Mouse (Mus musculus): ENCODE measurements around the gene Maff.
A peak's percentile ranks its signal among the peaks of the same experiment; 100 is the strongest.

Maff gene

GRCm38 (mm10) chr15:79394842-79395241 is 48.4 kb downstream of the Maff start:
- no peak for DNase-seq (ENCODE audit: low read depth, low spot score)

- DNase-seq (ENCODE audit: low read depth, low spot score): no peak
Observed at GRCm38 (mm10) chr15:79395281-79395680, 48.9 kb downstream of the Maff start.

- DNase-seq (ENCODE audit: low read depth, low spot score): peak; percentile 97
Observed at GRCm38 (mm10) chr15:79396736-79397135, 50.3 kb downstream of the Maff start.

DNA sequence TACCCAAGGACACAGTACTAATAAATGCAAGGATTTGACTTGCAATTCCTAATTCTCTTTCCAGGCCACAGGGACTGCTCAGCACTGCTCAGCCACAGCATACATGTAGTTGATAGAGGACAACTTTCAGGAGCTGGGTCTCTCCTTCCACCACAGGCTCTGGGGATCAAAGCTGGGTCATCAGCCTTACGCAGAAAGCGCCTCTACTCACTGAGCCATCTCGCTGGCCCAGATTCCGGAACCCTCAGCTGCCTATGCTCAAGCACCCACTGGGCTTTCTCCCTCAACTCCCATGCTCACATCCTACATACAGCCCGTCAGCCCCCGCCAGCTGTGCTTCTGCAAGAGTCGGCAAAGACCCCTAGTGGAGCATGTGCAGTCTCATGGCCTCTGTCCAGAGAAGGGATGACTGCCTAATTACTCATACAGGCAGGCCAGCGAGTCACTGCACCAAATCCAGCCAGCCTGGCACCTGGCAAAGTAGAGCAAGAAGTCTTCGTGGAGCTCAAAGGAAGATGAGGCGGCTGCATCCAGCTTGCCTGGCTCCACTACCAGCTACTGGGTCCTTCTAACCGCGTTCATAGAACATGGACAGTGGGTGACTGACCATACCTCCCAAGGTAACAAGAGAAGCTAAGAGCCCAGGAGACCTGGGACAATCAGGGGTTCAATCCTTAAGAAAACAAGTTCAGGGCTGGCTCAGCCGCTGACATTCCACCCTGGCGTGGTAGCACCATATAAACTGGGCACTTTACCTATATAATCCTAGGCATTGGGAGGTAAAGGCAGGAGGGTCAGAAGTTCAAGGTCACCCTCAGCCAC is 53.0 kb downstream of the Maff start:
- no peak for DNase-seq (ENCODE audit: low read depth, low spot score)

- DNase-seq (ENCODE audit: low read depth, low spot score): no peak
Observed at GRCm38 (mm10) chr15:79400134-79400974, 53.9 kb downstream of the Maff start.

DNA sequence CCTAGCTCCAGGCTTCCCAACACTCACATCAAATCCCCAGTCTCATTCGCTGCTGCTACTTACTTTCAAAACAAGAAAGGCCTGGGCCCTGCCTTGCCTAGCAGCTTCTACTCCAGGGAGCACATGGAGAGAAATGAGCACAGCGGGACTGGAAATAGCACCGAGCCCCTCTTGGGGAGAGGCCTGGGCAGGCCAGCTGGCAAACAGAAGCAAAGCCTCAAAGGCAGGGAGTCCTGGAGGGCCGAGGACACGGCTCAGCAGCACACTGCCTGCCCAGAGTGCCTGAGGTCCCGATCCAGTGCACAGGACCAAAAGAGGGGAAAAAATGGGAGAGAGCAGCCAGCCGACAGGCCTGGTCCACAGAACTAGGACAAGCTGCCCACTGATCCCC is 54.5 kb downstream of the Maff start:
- DNase-seq (ENCODE audit: low read depth, low spot score): no peak

- no peak for DNase-seq (ENCODE audit: low read depth, low spot score)
Observed at GRCm38 (mm10) chr15:79402176-79402575, 55.8 kb downstream of the Maff start.

DNA sequence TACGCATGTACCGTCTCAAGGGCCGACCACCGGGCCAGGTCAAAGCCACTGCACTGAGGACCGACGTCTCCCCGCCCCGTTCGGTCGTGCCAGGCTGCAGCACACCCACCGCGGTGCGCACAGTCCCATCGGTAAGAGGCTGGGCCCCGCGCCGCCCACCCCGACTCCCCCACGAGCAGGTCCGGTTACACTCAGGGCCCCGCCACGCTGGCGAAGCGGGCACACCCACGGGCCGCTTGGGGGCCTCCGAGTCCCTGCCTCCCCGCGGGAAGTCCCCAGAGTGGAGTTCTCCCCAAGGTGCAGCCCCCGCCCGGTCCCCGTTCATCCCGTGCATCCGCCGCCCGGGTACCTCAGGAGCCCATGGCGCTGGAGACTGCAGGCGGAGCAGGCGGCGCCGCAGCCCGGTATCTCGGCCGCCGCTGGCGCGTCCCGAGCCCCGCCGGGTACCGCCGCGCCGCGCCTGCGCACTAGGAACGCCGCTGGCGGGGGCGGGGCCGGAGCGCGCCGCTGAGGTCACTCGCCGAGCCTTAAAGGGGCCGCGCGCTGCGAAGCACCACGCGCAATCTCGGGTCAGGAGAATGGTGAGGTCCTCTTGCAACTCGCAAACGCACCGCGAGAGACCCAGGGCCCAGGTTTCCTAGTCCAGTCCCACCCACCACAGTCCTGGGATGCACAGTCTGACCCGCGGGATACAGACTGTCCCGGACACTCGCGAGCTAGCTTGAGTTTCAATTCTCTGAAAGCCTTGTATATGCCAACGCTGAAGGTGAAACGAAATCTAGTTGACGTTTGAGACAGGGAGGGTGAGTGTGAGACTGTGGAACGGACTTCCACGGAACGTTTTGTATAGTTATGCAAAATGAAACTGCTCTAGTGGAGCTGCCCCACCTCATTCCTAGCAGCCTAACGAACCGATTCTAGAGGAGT is 56.7 kb downstream of the Maff start, which contains the start of gene Tmem184b:
Tmem184b (minus strand) TSS at position 734 of the 927 bp plus-strand sequence.
- peak; percentile 80 for DNase-seq (ENCODE audit: low read depth, low spot score)

GRCm38 (mm10) chr15:79403763-79404210 is 57.4 kb downstream of the Maff start:
- DNase-seq (ENCODE audit: low read depth, low spot score): no peak

- DNase-seq (ENCODE audit: low read depth, low spot score): no peak
Observed at GRCm38 (mm10) chr15:79404277-79404676, 57.9 kb downstream of the Maff start.

- no peak for DNase-seq (ENCODE audit: low read depth, low spot score)
Observed at GRCm38 (mm10) chr15:79406564-79406963, 60.1 kb downstream of the Maff start.
